Mouse (Mus musculus) ES-E14 (cell line): Measurements from ENCODE around the gene Cd180.

Experiments used
- CHD2 ChIP-seq: IDR thresholded peaks from 2 replicates; pipeline ENCODE4 v1.6.1; 2014; ENCODE audit warnings: mild to moderate bottlenecking, low read depth, low read length, inconsistent platforms
- HCFC1 ChIP-seq: IDR thresholded peaks from 2 replicates; pipeline ENCODE4 v1.6.1; 2012; ENCODE audit warnings: low read length, inconsistent platforms, borderline replicate concordance; ENCODE audit not compliant: insufficient read depth
- MAFK ChIP-seq: IDR thresholded peaks from 2 replicates; pipeline ENCODE4 v1.6.1; 2014; ENCODE audit warnings: mild to moderate bottlenecking, low read depth, low read length, inconsistent platforms; ENCODE audit not compliant: insufficient read depth
- ZC3H11A ChIP-seq: IDR thresholded peaks from 2 replicates; pipeline ENCODE4 v1.6.1; 2012; ENCODE audit warnings: low read depth, mild to moderate bottlenecking, inconsistent platforms, low read length, borderline replicate concordance

- TF ChIP-seq ZC3H11A (no peak), MAFK (no peak), CHD2 (no peak), HCFC1 (no peak)
Observed at GRCm38 (mm10) chr13:102668933-102669332, 24.4 kb upstream of the Cd180 start.
